Mouse (Mus musculus): Measurements from ENCODE around the gene Zfp113. TPM values are rescaled to one million over a fixed set of nuclear protein-coding genes. Genes with fewer than 3 reads are reported as not detected.
A peak's percentile ranks its signal among the peaks of the same experiment; 100 is the strongest.

Gene Zfp113
- polyA plus RNA-seq (2016; fragmentation: Nextera tagmentation; extraction: Ambion mirVana), result 42.6 and 46.7 TPM in 2 replicates

- Histone ChIP-seq H3K4me1 (peaks cover 17% of the 10 kb centered on the region), H3K27me3 (ENCODE audit: low read depth, poor library complexity, severe bottlenecking) (no peaks in the 10 kb centered on the region), H3K27ac (replicated peaks) (peak within 1 kb of the TSS; percentile 98), H3K4me3 (peak within 1 kb of the TSS; percentile 88), H3K9me3 (replicated peaks) (no peaks in the 10 kb centered on the region), H3K36me3 (peaks cover 33% of the 10 kb centered on the region)
- peak; percentile 89 for DNase-seq (ENCODE audit: low spot score)
- under 1% methylated on average over 31 of the region's 31 CpGs for WGBS
These were observed at the start of gene Zfp113 for GRCm38 (mm10) chr5:138155443-138155976. TSS of gene Zfp113 (minus strand) at chr5:138155744.

- 83% methylated on average over 3 of the region's 3 CpGs for WGBS
- peaks cover 19% of the 10 kb centered on the region for H3K9me3 ChIP-seq (replicated peaks)
- no peaks in the 10 kb centered on the region for H3K4me1 ChIP-seq
- H3K4me3 ChIP-seq, result no peak overlapping the region
- no peak overlapping the region for H3K27ac ChIP-seq (replicated peaks)
- no peaks in the 10 kb centered on the region for H3K27me3 ChIP-seq (ENCODE audit: low read depth, poor library complexity, severe bottlenecking)
- no peaks in the 10 kb centered on the region for H3K36me3 ChIP-seq
- DNase-seq (ENCODE audit: low spot score), result no peak
These were observed 46.5 kb upstream of the Zfp113 start for GRCm38 (mm10) chr5:138202086-138202485.

- Histone ChIP-seq H3K4me3 (no peak overlapping the region), H3K9me3 (replicated peaks) (peaks cover 10% of the 10 kb centered on the region), H3K27ac (replicated peaks) (no peak overlapping the region), H3K4me1 (peaks cover 11% of the 10 kb centered on the region), H3K36me3 (no peaks in the 10 kb centered on the region), H3K27me3 (ENCODE audit: low read depth, poor library complexity, severe bottlenecking) (no peaks in the 10 kb centered on the region)
- 28% methylated on average over 1 of the region's 1 CpGs for WGBS
- DNase-seq (ENCODE audit: low spot score), result peak; percentile 21
These were observed 44.0 kb upstream of the Zfp113 start for GRCm38 (mm10) chr5:138199576-138199975.

- H3K9me3 ChIP-seq (replicated peaks), result no peaks in the 10 kb centered on the region
- no peak for DNase-seq (ENCODE audit: low spot score)
- WGBS, result 89% methylated on average over 7 of the region's 7 CpGs
- peak overlapping the region; percentile 93 for H3K27ac ChIP-seq (replicated peaks)
- no peaks in the 10 kb centered on the region for H3K27me3 ChIP-seq (ENCODE audit: low read depth, poor library complexity, severe bottlenecking)
- H3K4me3 ChIP-seq, result peak overlapping the region; percentile 70
- H3K4me1 ChIP-seq, result peaks cover 18% of the 10 kb centered on the region
- peaks cover 31% of the 10 kb centered on the region for H3K36me3 ChIP-seq
These were observed 39.9 kb upstream of the Zfp113 start for GRCm38 (mm10) chr5:138195463-138195862.

GRCm38 (mm10) chr5:138194755-138195345 is 39.3 kb upstream of the Zfp113 start:
- WGBS, result 5% methylated on average over 29 of the region's 29 CpGs
- Histone ChIP-seq H3K4me1 (peaks cover 18% of the 10 kb centered on the region), H3K27me3 (ENCODE audit: low read depth, poor library complexity, severe bottlenecking) (no peaks in the 10 kb centered on the region), H3K27ac (replicated peaks) (peak overlapping the region; percentile 93), H3K9me3 (replicated peaks) (no peaks in the 10 kb centered on the region), H3K4me3 (peak overlapping the region; percentile 70), H3K36me3 (peaks cover 37% of the 10 kb centered on the region)
- peak; percentile 56 for DNase-seq (ENCODE audit: low spot score)

- H3K27me3 ChIP-seq (ENCODE audit: low read depth, poor library complexity, severe bottlenecking), result no peaks in the 10 kb centered on the region
- peaks cover 18% of the 10 kb centered on the region for H3K4me1 ChIP-seq
- H3K27ac ChIP-seq (replicated peaks), result peak within 1 kb of the TSS; percentile 93
- no peaks in the 10 kb centered on the region for H3K9me3 ChIP-seq (replicated peaks)
- peak; percentile 82 for DNase-seq (ENCODE audit: low spot score)
- WGBS, result 10% methylated on average over 54 of the region's 54 CpGs
- H3K36me3 ChIP-seq, result peaks cover 45% of the 10 kb centered on the region
- H3K4me3 ChIP-seq, result peak within 1 kb of the TSS; percentile 70
These were observed 38.5 kb upstream of the Zfp113 start, which contains the start of gene Mblac1 for GRCm38 (mm10) chr5:138193771-138194727. TSS of gene Mblac1 (plus strand) at chr5:138194314.

GRCm38 (mm10) chr5:138187661-138188306 is 32.2 kb upstream of the Zfp113 start:
- Histone ChIP-seq H3K4me3 (peak overlapping the region; percentile 85), H3K9me3 (replicated peaks) (no peaks in the 10 kb centered on the region), H3K27me3 (ENCODE audit: low read depth, poor library complexity, severe bottlenecking) (no peaks in the 10 kb centered on the region), H3K4me1 (peaks cover 22% of the 10 kb centered on the region), H3K27ac (replicated peaks) (peak overlapping the region; percentile 93), H3K36me3 (peaks cover 58% of the 10 kb centered on the region)
- DNase-seq (ENCODE audit: low spot score), result peak; percentile 66
- 2% methylated on average over 10 of the region's 10 CpGs for WGBS

- peak; percentile 83 for DNase-seq (ENCODE audit: low spot score)
- WGBS, result under 1% methylated on average over 31 of the region's 31 CpGs
- Histone ChIP-seq H3K36me3 (peaks cover 58% of the 10 kb centered on the region), H3K4me3 (peak within 1 kb of the TSS; percentile 85), H3K27ac (replicated peaks) (peak within 1 kb of the TSS; percentile 93), H3K27me3 (ENCODE audit: low read depth, poor library complexity, severe bottlenecking) (no peaks in the 10 kb centered on the region), H3K9me3 (replicated peaks) (no peaks in the 10 kb centered on the region), H3K4me1 (peaks cover 22% of the 10 kb centered on the region)
These were observed 31.6 kb upstream of the Zfp113 start, which contains the start of the genes Taf6 and Cnpy4 for GRCm38 (mm10) chr5:138186950-138187638. TSS of gene Taf6 (minus strand) at chr5:138187451. TSS of gene Cnpy4 (plus strand) at chr5:138187485.

- no peaks in the 10 kb centered on the region for H3K27me3 ChIP-seq (ENCODE audit: low read depth, poor library complexity, severe bottlenecking)
- no peak for DNase-seq (ENCODE audit: low spot score)
- peaks cover 74% of the 10 kb centered on the region for H3K36me3 ChIP-seq
- 88% methylated on average over 3 of the region's 3 CpGs for WGBS
- H3K27ac ChIP-seq (replicated peaks), result no peak overlapping the region
- no peaks in the 10 kb centered on the region for H3K9me3 ChIP-seq (replicated peaks)
- H3K4me3 ChIP-seq, result peak overlapping the region; percentile 77
- H3K4me1 ChIP-seq, result peaks cover 32% of the 10 kb centered on the region
These were observed 17.7 kb upstream of the Zfp113 start for GRCm38 (mm10) chr5:138173217-138173616.

- Histone ChIP-seq H3K4me3 (peak within 1 kb of the TSS; percentile 77), H3K4me1 (peaks cover 32% of the 10 kb centered on the region), H3K27me3 (ENCODE audit: low read depth, poor library complexity, severe bottlenecking) (no peaks in the 10 kb centered on the region), H3K36me3 (peaks cover 74% of the 10 kb centered on the region), H3K27ac (replicated peaks) (peak within 1 kb of the TSS; percentile 96), H3K9me3 (replicated peaks) (no peaks in the 10 kb centered on the region)
- under 1% methylated on average over 54 of the region's 54 CpGs for WGBS
- DNase-seq (ENCODE audit: low spot score), result peak; percentile 94
These were observed 16.3 kb upstream of the Zfp113 start, which contains the start of the genes Ap4m1 and Mcm7 for GRCm38 (mm10) chr5:138171695-138172491. TSS of gene Ap4m1 (plus strand) at chr5:138172002. TSS of gene Mcm7 (minus strand) at chr5:138172422.

GRCm38 (mm10) chr5:138170936-138171561 is 15.5 kb upstream of the Zfp113 start:
- H3K36me3 ChIP-seq, result peaks cover 75% of the 10 kb centered on the region
- WGBS, result under 1% methylated on average over 47 of the region's 47 CpGs

More at GRCm38 (mm10) chr5:138170936-138171561, 15.5 kb upstream of the Zfp113 start:
- peak overlapping the region; percentile 96 for H3K27ac ChIP-seq (replicated peaks)
- no peaks in the 10 kb centered on the region for H3K9me3 ChIP-seq (replicated peaks)
- no peaks in the 10 kb centered on the region for H3K27me3 ChIP-seq (ENCODE audit: low read depth, poor library complexity, severe bottlenecking)
- peak overlapping the region; percentile 77 for H3K4me3 ChIP-seq
- DNase-seq (ENCODE audit: low spot score), result peak; percentile 97
- H3K4me1 ChIP-seq, result peaks cover 32% of the 10 kb centered on the region

Measured in midbrain, embryonic 10.5 days (tissue).